Mouse (Mus musculus) colon, adult 2 months (tissue): ENCODE data around the gene Rrp9. TPM values are rescaled to one million over a fixed set of nuclear protein-coding genes. Genes with fewer than 3 reads are reported as not detected.

Experiments used
- polyA plus RNA-seq: library from polyadenylated mRNA; depleted of rRNA; stranded (reverse); fragments of >200 nt; gene quantifications from 2 replicates; pipeline ENCODE4 v1.2.3, GENCODE M21; 2012; rRNA removed

Gene Rrp9
- 25.4 and 27.9 TPM in 2 replicates for polyA plus RNA-seq

GRCm38 (mm10) chr9:106475663-106476001, at the start of gene Rrp9:
TSS of gene Rrp9 (plus strand) at chr9:106475963.

GRCm38 (mm10) chr9:106429221-106430014, 46.3 kb upstream of the Rrp9 start, which contains the start of gene Rpl29:
TSS of gene Rpl29 (plus strand) at chr9:106429454.

GRCm38 (mm10) chr9:106447348-106447747, 28.4 kb upstream of the Rrp9 start, which contains the start of the genes Abhd14b and Abhd14a:
TSS of gene Abhd14b (plus strand) at chr9:106447459.
TSS of gene Abhd14a (minus strand) at chr9:106447678.

GRCm38 (mm10) chr9:106453271-106454070, 22.3 kb upstream of the Rrp9 start, which contains the start of gene Pcbp4:
TSS of gene Pcbp4 (plus strand) at chr9:106453291.

GRCm38 (mm10) chr9:106465571-106466200, 10.1 kb upstream of the Rrp9 start, which contains the start of gene Gpr62:
TSS of gene Gpr62 (minus strand) at chr9:106465938.

GRCm38 (mm10) chr9:106476924-106477484, 1.2 kb downstream of the Rrp9 start, which contains the start of gene Parp3:
TSS of gene Parp3 (minus strand) at chr9:106476949.

GRCm38 (mm10) chr9:106499667-106500066, 23.9 kb downstream of the Rrp9 start, which contains the start of gene Iqcf1:
TSS of gene Iqcf1 (plus strand) at chr9:106499967.

GRCm38 (mm10) chr9:106514273-106514672, 38.5 kb downstream of the Rrp9 start, which contains the start of gene Iqcf5:
TSS of gene Iqcf5 (plus strand) at chr9:106514573.

Other genes starting within 250 kb of the Rrp9 start
- gene Alas1, start 227.3 kb upstream of the Rrp9 start, polyA plus RNA-seq: 180 and 182 TPM in 2 replicates
- 18.2 and 19.5 TPM in 2 replicates for gene Poc1a, start 194.9 kb upstream of the Rrp9 start, polyA plus RNA-seq
- gene Dusp7, start 107.3 kb upstream of the Rrp9 start, polyA plus RNA-seq: 37.7 and 48.3 TPM in 2 replicates
- gene Rpl29, start 46.5 kb upstream of the Rrp9 start, polyA plus RNA-seq: 438 and 578 TPM in 2 replicates
- gene Acy1, start 37.6 kb upstream of the Rrp9 start, polyA plus RNA-seq: 31.0 and 32.7 TPM in 2 replicates
- 116 and 124 TPM in 2 replicates for gene Abhd14b, start 28.5 kb upstream of the Rrp9 start, polyA plus RNA-seq
- 29.0 and 34.0 TPM in 2 replicates for gene Abhd14a, start 28.3 kb upstream of the Rrp9 start, polyA plus RNA-seq
- 48.5 and 48.7 TPM in 2 replicates for gene Pcbp4, start 22.7 kb upstream of the Rrp9 start, polyA plus RNA-seq
- 0.25 and 0.47 TPM in 2 replicates for gene Gpr62, start 10.0 kb upstream of the Rrp9 start, polyA plus RNA-seq
- 38.7 and 42.4 TPM in 2 replicates for gene Parp3, start 986 bp downstream of the Rrp9 start, polyA plus RNA-seq
- not detected in 2 replicates for gene Iqcf1, start 24.0 kb downstream of the Rrp9 start, polyA plus RNA-seq
- gene Iqcf5, start 38.6 kb downstream of the Rrp9 start, polyA plus RNA-seq: not detected in 2 replicates
- not detected in 2 replicates for gene Iqcf3, start 85.7 kb downstream of the Rrp9 start, polyA plus RNA-seq
- gene Iqcf4, start 95.0 kb downstream of the Rrp9 start, polyA plus RNA-seq: not detected in 2 replicates
- gene Iqcf6, start 150.6 kb downstream of the Rrp9 start, polyA plus RNA-seq: not detected in 2 replicates
- 0.06 TPM in 2 replicates for gene Grm2, start 180.1 kb downstream of the Rrp9 start, polyA plus RNA-seq
- gene Tex264, start 210.0 kb downstream of the Rrp9 start, polyA plus RNA-seq: 131 and 150 TPM in 2 replicates